Mouse (Mus musculus) stomach, postnatal 0 days (tissue): ENCODE measurements around the gene Tcp10a.
"Not testable (repeated sequence)": the region's sequence is repeated elsewhere in the genome, so short reads cannot be mapped to it uniquely, and the experiment has no call there.

Experiments used
- CTCF ChIP-seq: IDR thresholded peaks from 2 replicates; pipeline ENCODE4 v1.5.1; 2016; ENCODE audit warnings: antibody characterized with exemption, low read depth, mild to moderate bottlenecking, moderate library complexity
- EP300 ChIP-seq: optimal IDR thresholded peaks from 2 replicates; pipeline ENCODE3; 2016; ENCODE audit warnings: antibody characterized with exemption

GRCm38 (mm10) chr17:7385364-7385763 lies 60.9 kb downstream of the Tcp10a start, which contains the start of gene Unc93a2:
- not testable (repeated sequence) for TF ChIP-seq CTCF, EP300
